Comparison of ENCODE assay signal across 28 mouse cellular contexts in genomic region chr17:78570469-78570868, GRCm38 (mm10).
A peak's percentile ranks its signal among the peaks of the same experiment; 100 is the strongest.
DNase-seq lines count a peak whose midpoint lies in the region; ATAC-seq and TF ChIP-seq lines count a peak whose summit lies in the region.
"Had no signal": no experiment of that assay in that cellular context is flagged by ENCODE, and none has a peak within 500 bp of the region (broad histone marks: within the 10 kb centered on the region; RNA-seq: fewer than 3 reads in every experiment).

No protein-coding gene starts in this region.

- no peak for TF ChIP-seq POLR2A in heart, adult 2 months (IDR thresholded peaks at IDR 0.05; ENCODE audit: insufficient read depth, low read depth, low read length)

- H3K36me3 ChIP-seq in heart, embryonic 12.5 days = no peaks in the 10 kb centered on the region
- no peaks in the 10 kb centered on the region for H3K36me3 ChIP-seq in heart, adult 2 months (ENCODE audit: control insufficient read depth, insufficient read depth, low read length)
- no peaks in the 10 kb centered on the region for H3K36me3 ChIP-seq in liver, embryonic 13.5 days
- H3K36me3 ChIP-seq in midbrain, postnatal 0 days (ENCODE audit: insufficient read depth, low read length) = no peaks in the 10 kb centered on the region
- H3K36me3 ChIP-seq: embryonic facial prominence, embryonic 13.5 days; forebrain, embryonic 12.5 days; G1E; heart, embryonic 15.5 days; hindbrain, embryonic 15.5 days; limb, embryonic 12.5 days; midbrain, embryonic 15.5 days; neural tube, embryonic 13.5 days had no signal

- H3K9ac ChIP-seq in heart, embryonic 12.5 days = no peak overlapping the region
- no peak overlapping the region for H3K9ac ChIP-seq in heart, adult 2 months (ENCODE audit: low read depth, low read length)
- H3K9ac ChIP-seq in liver, embryonic 13.5 days = no peak overlapping the region
- no peak overlapping the region for H3K9ac ChIP-seq in midbrain, postnatal 0 days (replicated peaks; ENCODE audit: low read length, poor library complexity, severe bottlenecking)
- H3K9ac ChIP-seq: embryonic facial prominence, embryonic 13.5 days; forebrain, embryonic 12.5 days; heart, embryonic 15.5 days; hindbrain, embryonic 15.5 days; limb, embryonic 12.5 days; midbrain, embryonic 15.5 days; neural tube, embryonic 13.5 days had no signal

- 0 out of 2 replicates have a peak, but pooled peaks cover 4% of the 10 kb centered on the region for H3K9me3 ChIP-seq in heart, embryonic 12.5 days (replicated peaks)
- no peaks in the 10 kb centered on the region for H3K9me3 ChIP-seq in liver, embryonic 13.5 days (replicated peaks)
- no peaks in the 10 kb centered on the region for H3K9me3 ChIP-seq in midbrain, postnatal 0 days (ENCODE audit: low read length)
- H3K9me3 ChIP-seq: embryonic facial prominence, embryonic 13.5 days; forebrain, embryonic 12.5 days; G1E; heart, embryonic 15.5 days; hindbrain, embryonic 15.5 days; limb, embryonic 12.5 days; midbrain, embryonic 15.5 days; neural tube, embryonic 13.5 days had no signal

- no peak for DNase-seq in heart, adult 2 months
- no peak for DNase-seq in liver, embryonic 13.5 days
- DNase-seq in yolk sac, embryonic 10.5 days (ENCODE audit: low spot score) = peak; percentile 68
- DNase-seq in kidney, postnatal 36 days = no peak
- DNase-seq in midbrain, postnatal 0 days (ENCODE audit: low spot score) = no peak
- DNase-seq: adrenal gland, adult 2 months; B cell, adult 2 months; cerebellum, adult 11-12 months; cerebellum, postnatal 10 days; gastrocnemius, adult 2 months; kidney, postnatal 25 days; layer of hippocampus, postnatal 36 days; lung, adult 2 months; lung, postnatal 14 days; right cerebral cortex, adult 18-20 months had no signal

- no peak for TF ChIP-seq CTCF in heart, adult 2 months (IDR thresholded peaks at IDR 0.05)
- no peak for TF ChIP-seq CTCF in midbrain, postnatal 0 days (IDR thresholded peaks at IDR 0.05)

- no peaks in the 10 kb centered on the region for H3K79me2 ChIP-seq in heart, adult 2 months (replicated peaks; ENCODE audit: control insufficient read depth, insufficient read depth, low read length)

- peak; percentile 75 for ATAC-seq in heart, embryonic 12.5 days (ENCODE audit: insufficient number of reproducible peaks, low FRiP score)
- ATAC-seq in granulocyte monocyte progenitor cell, adult 5-6 weeks (replicated peaks; ENCODE audit: poor library complexity, severe bottlenecking) = peak; percentile 50
- ATAC-seq in liver, embryonic 13.5 days (ENCODE audit: low read depth) = peak; percentile 82
- no peak for ATAC-seq in midbrain, postnatal 0 days (ENCODE audit: low FRiP score)
- ATAC-seq: midbrain, embryonic 15.5 days had no signal

- TF ChIP-seq EP300 in heart, adult 2 months (IDR thresholded peaks at IDR 0.05; ENCODE audit: insufficient read depth, low read depth, low read length) = no peak

- WGBS in heart, embryonic 12.5 days = 10% methylated on average over 6 of the region's 6 CpGs
- WGBS in heart, adult 2 months = 38% methylated on average over 6 of the region's 6 CpGs
- WGBS in liver, embryonic 13.5 days (ENCODE audit: insufficient replicate concordance) = 8% methylated on average over 6 of the region's 6 CpGs
- 90% methylated on average over 6 of the region's 6 CpGs for WGBS in midbrain, postnatal 0 days

- 0 out of 2 replicates have a peak, but pooled peaks cover 8% of the 10 kb centered on the region for H3K27me3 ChIP-seq in heart, embryonic 12.5 days (replicated peaks)
- H3K27me3 ChIP-seq in heart, adult 2 months (ENCODE audit: control insufficient read depth, insufficient read depth, low read length) = no peaks in the 10 kb centered on the region
- no peaks in the 10 kb centered on the region for H3K27me3 ChIP-seq in liver, embryonic 13.5 days
- no peaks in the 10 kb centered on the region for H3K27me3 ChIP-seq in midbrain, postnatal 0 days (ENCODE audit: insufficient read depth, low read length)
- H3K27me3 ChIP-seq: embryonic facial prominence, embryonic 13.5 days; forebrain, embryonic 12.5 days; heart, embryonic 15.5 days; hindbrain, embryonic 15.5 days; limb, embryonic 12.5 days; megakaryocyte, embryonic 14.5 days; midbrain, embryonic 15.5 days; neural tube, embryonic 13.5 days had no signal

- H3K27ac ChIP-seq in heart, embryonic 12.5 days (ENCODE audit: poor library complexity, severe bottlenecking) = peak overlapping the region; percentile 15; the same call in 1 of the 2 replicates
- no peak overlapping the region for H3K27ac ChIP-seq in heart, adult 2 months
- no peak overlapping the region for H3K27ac ChIP-seq in liver, embryonic 13.5 days
- no peak overlapping the region for H3K27ac ChIP-seq in midbrain, postnatal 0 days (ENCODE audit: low read depth, low read length)
- H3K27ac ChIP-seq: embryonic facial prominence, embryonic 13.5 days; forebrain, embryonic 12.5 days; gastrocnemius, adult 2 months; hindbrain, embryonic 15.5 days; limb, embryonic 12.5 days; midbrain, embryonic 15.5 days; neural tube, embryonic 13.5 days had no signal

- no peak overlapping the region for H3K4me3 ChIP-seq in heart, embryonic 12.5 days
- no peak overlapping the region for H3K4me3 ChIP-seq in heart, adult 2 months
- no peak overlapping the region for H3K4me3 ChIP-seq in liver, embryonic 13.5 days (replicated peaks)
- H3K4me3 ChIP-seq in midbrain, postnatal 0 days (ENCODE audit: low read depth, low read length) = no peak overlapping the region
- H3K4me3 ChIP-seq: embryonic facial prominence, embryonic 13.5 days; erythroblast, embryonic 14.5 days; forebrain, embryonic 12.5 days; gastrocnemius, adult 2 months; heart, embryonic 15.5 days; hindbrain, embryonic 15.5 days; limb, embryonic 12.5 days; megakaryocyte, embryonic 14.5 days; midbrain, embryonic 15.5 days; myocyte; neural tube, embryonic 13.5 days had no signal

- intact Hi-C loops in heart, adult 2 months (cut with DNase I) = no loop called here

- peaks cover 17% of the 10 kb centered on the region for H3K4me1 ChIP-seq in heart, embryonic 12.5 days (replicated peaks)
- H3K4me1 ChIP-seq in heart, adult 2 months (ENCODE audit: control insufficient read depth, insufficient read depth, low read length) = peaks cover 3% of the 10 kb centered on the region
- H3K4me1 ChIP-seq in liver, embryonic 13.5 days (replicated peaks) = peaks cover 20% of the 10 kb centered on the region
- no peaks in the 10 kb centered on the region for H3K4me1 ChIP-seq in midbrain, postnatal 0 days (ENCODE audit: insufficient read depth, low read length)
- H3K4me1 ChIP-seq: embryonic facial prominence, embryonic 13.5 days; forebrain, embryonic 12.5 days; hindbrain, embryonic 15.5 days; limb, embryonic 12.5 days; midbrain, embryonic 15.5 days; neural tube, embryonic 13.5 days had no signal

- no peak overlapping the region for H3K4me2 ChIP-seq in heart, embryonic 12.5 days
- H3K4me2 ChIP-seq in liver, embryonic 13.5 days = no peak overlapping the region
- no peak overlapping the region for H3K4me2 ChIP-seq in midbrain, postnatal 0 days (ENCODE audit: low read depth, low read length, poor library complexity, severe bottlenecking)
- H3K4me2 ChIP-seq: embryonic facial prominence, embryonic 13.5 days; forebrain, embryonic 12.5 days; hindbrain, embryonic 15.5 days; limb, embryonic 12.5 days; midbrain, embryonic 15.5 days; neural tube, embryonic 13.5 days had no signal
